Mouse (Mus musculus): ENCODE results near the gene Grm2.
"Not testable (repeated sequence)": the region's sequence is repeated elsewhere in the genome, so short reads cannot be mapped to it uniquely, and the experiment has no call there.

The Grm2 gene

DNA sequence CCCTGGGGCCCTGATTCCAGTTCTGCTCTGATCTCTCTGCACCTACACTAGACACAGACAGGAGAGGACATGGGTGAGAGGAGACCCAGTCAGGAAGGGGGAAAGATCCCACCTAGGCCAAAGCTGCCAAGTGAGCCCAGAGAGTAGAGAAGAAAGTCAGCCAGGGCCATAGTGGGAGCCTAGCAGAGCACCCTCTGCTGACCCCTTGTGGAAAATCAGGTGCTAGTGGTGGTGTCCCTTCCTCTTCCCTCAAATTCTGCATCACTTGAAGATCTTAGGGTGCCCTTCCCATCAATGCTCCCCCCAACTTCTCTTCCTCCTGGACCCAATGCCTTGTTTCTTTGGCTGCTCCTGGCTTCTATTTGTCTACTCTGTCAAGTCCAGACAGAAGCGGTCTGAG is 3.2 kb downstream of the Grm2 start:
- peak; percentile 32 for DNase-seq (ENCODE audit: low read depth, low spot score)

DNA sequence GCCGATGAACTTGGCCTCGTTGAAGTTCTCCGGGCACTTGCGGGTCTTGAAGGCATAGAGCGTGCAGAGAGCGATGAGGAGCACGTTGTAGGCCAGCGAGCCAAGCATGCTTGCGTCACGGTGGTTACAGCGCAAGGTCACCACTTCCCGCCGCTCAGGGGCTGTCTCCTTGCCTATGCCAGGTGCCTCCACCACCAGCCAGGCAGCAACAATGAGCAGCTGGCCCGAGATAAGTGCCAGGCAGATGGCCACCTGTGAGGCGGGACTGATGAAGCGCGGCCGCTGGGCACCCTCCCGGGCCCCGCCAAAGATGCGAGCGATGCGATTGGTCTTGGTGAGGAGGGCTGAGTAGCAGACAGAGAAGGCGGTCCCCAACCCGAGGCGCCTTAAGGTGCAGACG is 8.7 kb downstream of the Grm2 start:
- DNase-seq (ENCODE audit: low read depth, low spot score), result peak; percentile 81

DNA sequence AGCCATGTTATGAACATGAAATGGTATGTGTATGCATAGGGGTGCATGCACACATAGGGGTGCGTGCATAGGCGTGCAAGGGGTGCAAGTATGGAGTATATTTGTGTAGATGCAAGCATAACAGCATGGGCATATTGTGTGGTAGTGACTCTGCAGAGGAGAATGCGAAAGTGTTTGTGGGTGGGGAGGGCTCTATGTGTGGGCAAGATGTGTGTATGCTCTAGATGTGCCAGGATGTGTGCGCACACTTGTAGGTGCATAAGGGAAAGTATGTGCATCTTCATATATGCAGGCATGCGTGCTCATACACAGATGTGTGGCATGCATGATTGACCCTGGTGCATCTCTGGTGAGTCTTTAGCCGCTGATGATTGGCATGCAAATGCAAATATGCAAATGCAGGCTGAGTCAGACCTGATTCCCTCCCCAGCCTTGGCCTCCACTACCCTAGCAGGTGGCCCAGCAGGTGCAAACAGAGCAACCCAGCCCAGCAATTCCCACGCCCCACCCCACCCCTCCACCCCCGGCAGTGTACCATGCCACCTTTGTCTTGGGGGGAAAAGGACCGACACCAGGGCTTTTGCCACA is 10.1 kb downstream of the Grm2 start:
- DNase-seq (ENCODE audit: low read depth, low spot score), result peak; percentile 74

DNA sequence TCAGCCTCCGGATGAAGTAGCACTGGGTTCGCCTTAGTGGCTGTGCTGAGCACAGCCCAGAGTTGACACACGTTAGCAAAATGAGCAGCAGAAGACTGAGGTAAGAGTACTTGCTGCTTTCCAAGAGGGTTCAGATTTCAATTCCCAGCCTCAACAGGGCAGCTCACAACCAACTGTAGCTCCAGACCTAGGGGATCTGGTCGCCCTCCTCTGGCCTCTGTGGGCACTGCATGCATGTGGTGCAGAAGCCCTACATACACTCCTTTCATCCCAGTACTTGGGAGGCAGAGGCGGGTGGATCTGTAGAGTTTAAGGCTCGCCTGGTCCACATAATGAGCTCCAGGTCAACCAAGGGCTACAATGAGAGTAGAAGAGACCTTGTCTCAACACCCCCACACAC is 12.1 kb downstream of the Grm2 start:
- DNase-seq (ENCODE audit: low read depth, low spot score), result peak; percentile 54

DNA sequence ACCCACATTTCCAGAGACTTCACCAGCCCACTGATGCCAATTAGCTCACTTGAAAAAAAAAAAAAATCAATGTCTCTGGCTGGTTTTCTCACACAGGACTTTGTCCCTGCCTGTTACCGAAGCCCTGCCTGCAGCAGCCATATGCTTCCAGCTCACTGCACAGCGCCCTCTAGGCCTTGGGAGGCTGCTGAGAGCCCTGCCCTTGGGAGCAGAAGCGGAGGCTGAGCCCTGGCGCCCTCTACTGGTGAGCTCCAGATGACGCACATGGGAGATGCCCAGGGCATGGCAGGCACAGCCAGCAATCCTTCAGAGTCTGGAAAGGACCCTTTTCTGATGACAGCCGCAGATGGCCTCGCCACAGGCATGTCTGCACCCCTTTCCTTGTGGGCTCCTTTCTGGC is 12.8 kb downstream of the Grm2 start:
- peak; percentile 90 for DNase-seq (ENCODE audit: low read depth, low spot score)

DNA sequence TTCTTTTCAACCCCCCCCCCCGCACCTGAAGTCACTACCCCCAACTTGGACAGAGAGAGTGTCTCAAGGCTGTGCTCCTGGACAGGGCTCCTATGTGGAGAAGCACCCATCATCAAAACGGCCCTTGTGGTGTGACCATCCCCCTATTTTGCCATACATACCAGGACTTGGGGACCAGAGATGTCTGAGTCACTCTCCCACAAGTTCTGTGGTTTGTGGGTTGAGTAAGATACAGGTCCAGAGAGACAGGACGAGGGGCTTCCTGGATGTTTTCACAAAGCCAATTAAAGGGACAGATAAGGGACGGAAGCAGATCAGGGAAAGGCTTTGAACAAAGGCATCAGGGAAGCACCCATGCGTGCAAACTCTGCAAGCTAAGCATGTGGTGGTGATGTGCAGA is 14.5 kb downstream of the Grm2 start:
- DNase-seq (ENCODE audit: low read depth, low spot score), result no peak

DNA sequence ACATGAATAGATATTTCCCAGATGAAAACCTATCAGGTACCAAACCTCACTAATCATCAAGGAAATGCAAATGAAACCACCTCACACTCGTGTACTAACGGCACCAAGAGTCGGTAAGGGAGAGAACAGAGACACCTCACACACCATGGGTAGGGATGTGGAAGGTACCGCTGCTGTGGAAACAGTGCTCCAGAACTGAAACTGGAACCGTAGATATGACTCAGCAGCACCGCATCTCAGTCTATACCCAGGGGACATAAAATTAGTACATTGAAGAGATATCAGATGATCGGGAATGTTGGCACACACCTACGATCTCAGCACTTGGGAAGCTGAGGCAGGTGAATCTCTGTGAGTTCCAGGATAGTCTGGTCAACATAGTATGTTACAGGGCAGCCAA is 17.7 kb downstream of the Grm2 start:
- peak; percentile 14 for DNase-seq (ENCODE audit: low read depth, low spot score)

DNA sequence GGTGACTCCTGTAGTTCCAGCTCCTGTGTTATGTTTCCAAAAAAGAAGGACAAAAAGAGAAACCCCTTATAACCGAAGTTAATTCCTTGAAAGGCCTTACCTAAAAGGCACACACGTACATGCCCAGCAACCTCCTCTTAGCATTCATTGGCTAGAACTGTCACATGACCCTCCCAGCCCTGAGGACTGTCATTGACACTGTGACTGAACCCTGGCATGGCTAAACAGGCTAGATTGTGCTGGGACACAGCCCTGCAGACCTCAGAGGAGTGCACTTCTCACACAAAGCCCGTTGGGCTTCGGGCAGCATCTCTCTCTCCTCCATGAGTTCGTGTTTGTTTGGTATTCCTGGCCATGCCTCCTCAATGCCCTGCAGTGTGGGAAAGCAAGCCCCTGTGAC is 23.7 kb downstream of the Grm2 start:
- DNase-seq (ENCODE audit: low read depth, low spot score), result no peak

DNA sequence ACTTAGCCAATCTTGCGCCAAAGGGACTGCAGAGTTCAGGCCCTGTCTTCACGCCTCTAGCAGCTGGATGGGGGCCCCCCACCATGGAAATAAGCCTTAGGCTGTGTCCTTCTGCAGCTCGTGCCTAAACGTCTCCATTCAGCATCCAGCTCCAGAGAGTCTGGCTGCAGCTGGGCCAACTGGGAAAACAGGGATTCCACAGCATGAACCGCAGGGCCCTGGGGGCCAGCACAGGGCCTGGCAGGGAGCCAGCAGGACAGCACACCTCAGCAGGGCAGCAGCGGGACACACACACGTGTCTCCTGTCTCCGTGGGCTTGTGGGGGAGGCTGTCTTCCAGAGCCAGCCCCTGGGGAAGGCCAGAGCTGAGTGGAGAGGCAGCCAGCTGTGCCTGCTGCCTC is 28.1 kb downstream of the Grm2 start:
- DNase-seq (ENCODE audit: low read depth, low spot score), result not testable (repeated sequence)

DNA sequence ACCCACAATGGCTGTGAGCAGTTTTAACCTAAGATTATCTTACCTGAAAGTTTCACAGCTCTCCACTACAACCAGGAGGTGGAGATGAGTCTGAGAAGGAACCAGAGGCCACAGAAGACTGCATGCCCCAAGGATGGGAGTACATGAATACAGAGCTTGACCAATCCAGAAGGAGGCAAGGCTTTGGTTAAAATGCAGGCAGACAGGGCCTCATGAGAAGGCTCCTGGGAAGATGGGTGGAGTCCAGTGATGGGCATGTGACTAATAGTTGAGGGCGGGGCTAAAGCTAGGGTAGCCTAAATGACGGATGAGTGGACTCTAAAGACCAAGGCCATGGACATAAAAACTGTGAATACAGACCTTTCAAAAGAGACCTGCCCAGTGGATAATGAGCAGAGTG is 29.6 kb downstream of the Grm2 start, which contains the start of gene Iqcf6:
TSS of gene Iqcf6 (plus strand) at position 301 of the 400 bp plus-strand sequence.
- no peak for DNase-seq (ENCODE audit: low read depth, low spot score)

DNA sequence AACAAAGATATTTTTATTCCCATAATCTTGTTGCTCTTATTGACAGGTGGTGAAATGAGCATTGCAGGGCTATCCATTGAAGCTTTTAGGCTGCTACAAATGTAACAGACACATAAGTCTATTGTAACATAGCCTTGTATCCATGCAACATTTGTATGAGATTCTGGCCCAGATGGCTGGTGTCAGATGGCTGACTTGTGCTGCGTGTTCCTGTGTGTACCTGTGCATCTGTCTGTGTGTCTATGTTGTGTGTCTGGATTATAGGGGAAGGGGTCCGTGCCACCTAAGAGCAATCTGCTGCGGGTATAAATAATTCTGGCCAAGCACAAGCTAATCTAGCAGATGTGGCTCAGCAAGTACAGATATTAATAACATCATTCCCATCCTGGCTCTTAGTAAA is 38.4 kb downstream of the Grm2 start:
- no peak for DNase-seq (ENCODE audit: low read depth, low spot score)

DNA sequence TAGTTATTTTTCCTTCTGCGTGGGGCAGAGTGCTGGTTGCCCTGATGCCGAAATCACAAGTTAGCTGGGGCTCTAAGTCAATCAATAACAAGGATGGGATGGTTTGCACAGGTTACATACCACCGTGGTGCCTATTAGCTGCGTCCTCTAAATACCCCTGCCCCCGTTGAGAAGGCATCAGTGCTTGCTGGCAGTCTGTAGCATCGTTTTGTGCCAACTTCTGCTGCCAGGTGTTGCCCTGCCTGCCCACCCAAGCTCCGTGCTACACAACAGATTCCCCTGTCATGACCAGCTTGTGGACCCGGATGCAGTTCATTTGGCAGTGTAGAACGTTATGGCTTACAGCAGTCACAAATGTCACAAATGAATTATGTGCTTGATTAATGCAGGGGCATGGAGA is 39.6 kb downstream of the Grm2 start:
- DNase-seq (ENCODE audit: low read depth, low spot score), result no peak

DNA sequence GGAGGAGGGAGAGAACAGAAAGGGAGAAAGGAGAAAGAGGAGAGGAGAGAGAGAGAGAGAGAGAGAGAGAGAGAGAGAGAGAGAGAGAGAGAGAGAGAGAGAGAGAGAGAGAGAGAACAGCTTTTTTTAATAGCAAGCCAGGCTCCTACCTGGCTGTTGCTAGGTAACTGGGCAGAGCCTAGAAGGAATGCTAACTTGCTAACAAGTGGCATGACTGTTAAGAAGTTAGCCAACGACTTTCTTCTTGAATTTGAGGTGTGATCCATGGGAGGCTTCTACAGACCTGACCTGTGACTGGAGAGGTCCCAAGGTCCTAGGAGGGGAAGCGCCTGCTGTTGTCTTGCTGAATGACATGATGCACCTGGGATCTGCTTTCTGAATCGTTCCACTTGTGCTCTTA is 41.3 kb downstream of the Grm2 start:
- DNase-seq (ENCODE audit: low read depth, low spot score), result no peak

DNA sequence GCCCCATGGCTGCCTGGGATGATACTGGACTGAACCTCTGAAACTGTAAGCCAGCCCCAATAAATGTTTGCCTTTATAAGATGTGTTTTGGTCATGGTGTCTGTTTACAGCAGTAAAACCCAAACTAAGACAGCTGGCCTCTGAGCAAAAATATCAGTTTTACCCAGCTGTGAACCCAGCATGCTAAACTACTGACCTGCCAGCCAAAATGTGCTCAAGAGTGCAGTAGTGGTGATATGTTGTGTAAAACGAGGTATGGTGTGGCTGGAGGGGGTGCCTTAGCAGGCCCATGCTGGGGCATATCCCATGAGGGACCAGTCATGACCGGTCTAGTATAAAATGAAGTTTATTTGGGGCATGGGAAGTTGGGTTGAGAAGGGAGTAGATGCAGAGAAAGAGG is 41.9 kb downstream of the Grm2 start:
- DNase-seq (ENCODE audit: low read depth, low spot score), result no peak

DNA sequence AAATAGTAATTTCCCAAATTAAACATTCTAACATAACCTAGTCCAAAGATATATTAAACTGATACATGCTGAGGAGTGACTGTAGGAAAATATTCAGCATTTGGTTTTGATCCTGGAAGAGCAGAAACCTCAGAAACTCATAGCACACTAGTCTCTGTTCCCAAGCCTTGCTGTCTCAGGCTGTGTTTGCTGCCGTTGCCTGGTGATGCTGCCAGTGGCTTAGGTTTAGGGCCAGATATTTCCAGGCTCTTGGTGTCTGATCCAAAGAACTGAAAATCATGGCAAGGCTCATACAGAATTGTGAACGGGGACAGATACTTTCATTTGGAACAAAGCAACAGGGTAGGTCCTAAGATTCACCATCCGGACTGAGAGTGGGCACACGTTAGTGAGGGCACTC is 45.2 kb downstream of the Grm2 start:
- no peak for DNase-seq (ENCODE audit: low read depth, low spot score)

DNA sequence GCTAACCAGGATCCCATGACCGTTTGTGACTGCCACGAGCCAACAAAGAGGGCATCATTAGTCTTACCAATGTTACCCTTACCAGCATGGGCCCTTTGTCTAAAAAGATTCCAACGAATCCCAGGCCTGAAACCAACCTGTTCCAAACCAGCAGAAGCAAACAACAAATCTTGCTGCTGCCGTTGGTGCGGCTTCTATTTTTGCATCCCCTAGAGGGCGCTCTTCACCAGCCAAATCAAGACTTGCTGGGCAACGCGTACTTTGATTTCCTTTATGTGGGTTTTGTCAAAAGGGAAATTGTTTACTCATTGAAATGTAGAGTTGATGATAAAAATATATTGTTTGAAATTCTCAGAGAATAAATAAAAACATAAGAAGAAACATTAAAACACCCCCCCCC is 55.3 kb downstream of the Grm2 start:
- DNase-seq (ENCODE audit: low read depth, low spot score), result peak; percentile 69

DNA sequence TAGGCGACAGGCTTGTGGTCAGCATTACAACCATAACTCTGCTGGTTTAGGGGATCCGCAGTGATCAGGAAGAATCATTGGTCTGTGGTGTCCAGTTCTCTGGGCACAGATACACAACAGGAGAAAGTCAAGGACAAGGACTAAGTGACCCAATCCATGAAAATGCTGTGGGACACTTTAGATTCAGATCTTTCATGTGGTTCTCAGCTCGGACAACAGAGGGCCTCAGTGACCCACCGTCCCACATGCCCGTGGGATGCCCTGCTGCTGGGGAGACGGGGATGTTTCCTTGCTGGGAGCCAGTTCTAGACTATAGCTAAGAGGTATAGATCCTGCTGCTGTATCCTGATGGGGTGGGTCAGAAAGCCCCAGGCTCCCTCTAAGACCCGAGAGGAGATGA is 57.4 kb downstream of the Grm2 start:
- DNase-seq (ENCODE audit: low read depth, low spot score), result no peak

DNA sequence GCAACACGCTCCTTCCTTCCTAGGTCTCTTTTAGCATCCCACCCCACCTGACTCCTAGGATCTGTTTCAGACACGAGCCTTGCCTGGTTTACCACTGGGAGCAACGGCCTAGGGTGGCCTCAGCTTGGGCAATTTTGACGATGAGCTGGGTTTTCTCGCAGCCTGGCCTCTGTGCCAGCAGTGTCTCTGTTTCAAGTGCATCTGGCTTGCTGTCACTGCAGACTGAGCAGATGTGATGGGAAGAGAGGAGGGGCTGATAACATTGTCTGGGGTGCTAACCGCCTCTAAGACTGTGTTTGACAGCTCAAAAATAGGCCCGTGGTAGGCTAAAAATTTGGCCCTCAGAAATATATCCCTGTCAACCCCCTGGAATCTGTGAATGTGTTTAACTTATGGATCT is 60.0 kb downstream of the Grm2 start:
- no peak for DNase-seq (ENCODE audit: low read depth, low spot score)

DNA sequence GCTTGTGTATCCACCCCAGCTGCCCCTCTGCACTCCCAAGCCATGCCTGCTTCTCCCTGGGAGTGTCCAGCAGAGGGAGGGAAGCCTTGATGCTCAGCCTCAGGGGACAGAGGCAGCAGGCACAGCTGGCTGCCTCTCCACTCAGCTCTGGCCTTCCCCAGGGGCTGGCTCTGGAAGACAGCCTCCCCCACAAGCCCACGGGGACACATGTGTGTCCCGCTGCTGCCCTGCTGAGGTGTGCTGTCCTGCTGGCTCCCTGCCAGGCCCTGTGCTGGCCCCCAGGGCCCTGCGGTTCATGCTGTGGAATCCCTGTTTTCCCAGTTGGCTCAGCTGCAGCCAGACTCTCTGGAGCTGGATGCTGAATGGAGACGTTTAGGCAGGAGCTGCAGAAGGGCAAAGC is 60.5 kb downstream of the Grm2 start:
- not testable (repeated sequence) for DNase-seq (ENCODE audit: low read depth, low spot score)

All from A20 (cell line).